Mouse (Mus musculus) spleen, postnatal 10 days (tissue): ENCODE results near the gene Fjx1.

Experiments used
- DNase-seq, 2 experiments: peaks; one replicate each; pipeline ENCODE4 v3.0.0; 2021 to 2022; ENCODE audit warnings: low spot score in 2 of 2

The Fjx1 gene

GRCm38 (mm10) chr2:102451671-102452549 is at the start of gene Fjx1:
Gene Fjx1, minus strand, starts transcription at chr2:102452499.
- DNase-seq = peak in 1 of 2 experiments; percentile 24

GRCm38 (mm10) chr2:102500001-102500689 is 47.8 kb upstream of the Fjx1 start:
- DNase-seq = no peak

DNA sequence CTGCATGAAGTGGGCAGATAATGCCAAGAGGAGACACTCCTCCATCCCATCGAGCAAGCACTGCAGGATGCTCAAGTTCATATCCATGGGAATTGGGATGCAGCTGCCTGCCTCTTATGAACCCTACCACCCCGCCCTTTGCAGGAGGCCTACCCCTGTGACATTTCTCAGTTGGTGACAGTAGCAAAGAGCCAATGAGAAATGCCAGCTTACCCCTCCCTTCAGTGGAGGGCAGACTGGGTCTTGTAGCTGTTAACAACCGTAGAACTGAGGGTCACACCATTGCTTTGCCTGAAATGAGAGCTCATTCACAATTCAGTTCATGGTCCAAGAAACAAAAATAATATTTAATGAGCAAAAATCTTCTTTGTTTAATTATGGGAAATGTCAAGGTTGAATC is 28.4 kb upstream of the Fjx1 start:
- no peak for DNase-seq

GRCm38 (mm10) chr2:102476101-102476500 is 23.8 kb upstream of the Fjx1 start:
- DNase-seq = no peak

DNA sequence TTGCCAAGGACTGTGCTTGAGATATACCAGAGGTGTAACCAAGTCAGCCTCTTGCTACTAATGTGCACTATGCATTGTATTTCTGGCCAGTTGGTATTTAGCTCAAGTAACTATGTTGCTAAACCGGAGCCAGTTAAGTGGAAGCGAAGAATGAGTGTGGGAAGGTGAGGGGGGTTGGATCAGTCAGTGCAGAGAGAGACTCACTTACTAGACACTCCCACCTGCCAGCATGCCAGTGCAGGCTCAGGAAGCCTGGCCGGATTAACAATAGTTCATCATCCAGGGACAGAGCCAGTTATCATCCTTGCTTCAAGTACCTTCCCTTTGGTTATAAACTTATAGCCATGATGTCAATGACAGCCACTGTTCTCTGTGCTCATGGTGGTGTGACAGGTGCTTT is 16.3 kb upstream of the Fjx1 start:
- no peak for DNase-seq

DNA sequence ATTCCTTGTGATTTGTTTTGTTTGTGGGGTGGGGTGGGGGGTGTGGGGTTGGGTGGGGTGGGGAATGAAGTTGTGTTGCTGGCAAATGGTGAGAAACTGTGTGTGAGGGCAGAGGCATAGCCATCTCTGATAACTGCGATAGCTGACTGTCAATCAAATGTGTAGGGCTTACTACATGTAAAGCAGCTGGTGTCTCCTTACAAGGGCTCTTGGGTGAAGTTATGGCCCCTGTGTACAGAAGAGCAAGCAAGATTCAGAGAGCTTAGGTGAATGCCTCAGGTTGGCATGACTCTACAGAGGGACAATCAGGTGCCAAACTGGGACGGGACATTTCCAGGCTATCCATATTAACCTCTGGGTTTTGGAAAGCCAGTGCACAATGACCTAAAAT is 12.0 kb upstream of the Fjx1 start:
- no peak for DNase-seq

DNA sequence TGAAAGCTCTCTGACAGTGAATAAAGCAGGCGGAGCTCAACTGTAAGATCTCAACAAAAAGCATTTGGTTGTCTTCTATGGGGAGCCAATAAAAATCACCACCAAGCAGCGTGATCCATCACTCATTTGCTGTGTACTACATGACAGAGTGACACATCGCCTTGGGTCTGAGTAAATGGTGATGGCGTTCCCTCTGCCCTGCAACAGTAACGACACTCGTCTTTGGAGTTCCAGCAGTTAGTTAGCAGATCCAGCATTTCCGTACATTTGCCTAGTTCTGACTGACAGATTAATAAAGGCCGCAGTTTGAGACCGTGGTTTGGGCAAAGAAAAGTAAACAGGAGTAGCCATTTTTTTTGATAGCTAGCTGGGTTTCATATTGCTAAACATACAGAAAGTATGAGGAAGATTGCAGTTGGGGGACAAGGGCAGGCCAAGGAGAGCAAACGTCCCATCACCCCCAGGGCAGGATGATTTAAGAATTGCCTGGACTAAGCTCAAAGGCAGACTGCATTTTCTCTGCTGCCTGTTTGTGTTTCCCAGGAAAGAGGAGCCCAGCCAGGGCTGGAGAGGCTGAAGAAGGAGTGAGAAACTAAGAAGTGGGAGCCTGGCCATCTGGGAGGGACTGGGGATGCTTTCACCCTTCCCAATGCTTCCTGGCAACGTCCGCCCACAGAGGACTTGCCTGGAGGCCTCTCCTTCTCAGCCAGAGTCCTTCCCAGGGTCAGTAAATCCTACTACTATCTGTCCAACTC is 11.5 kb upstream of the Fjx1 start:
- DNase-seq = no peak

- no peak for DNase-seq
Measured at GRCm38 (mm10) chr2:102461491-102461890, 9.2 kb upstream of the Fjx1 start.

GRCm38 (mm10) chr2:102455126-102455525 is 2.8 kb upstream of the Fjx1 start:
- no peak for DNase-seq

DNA sequence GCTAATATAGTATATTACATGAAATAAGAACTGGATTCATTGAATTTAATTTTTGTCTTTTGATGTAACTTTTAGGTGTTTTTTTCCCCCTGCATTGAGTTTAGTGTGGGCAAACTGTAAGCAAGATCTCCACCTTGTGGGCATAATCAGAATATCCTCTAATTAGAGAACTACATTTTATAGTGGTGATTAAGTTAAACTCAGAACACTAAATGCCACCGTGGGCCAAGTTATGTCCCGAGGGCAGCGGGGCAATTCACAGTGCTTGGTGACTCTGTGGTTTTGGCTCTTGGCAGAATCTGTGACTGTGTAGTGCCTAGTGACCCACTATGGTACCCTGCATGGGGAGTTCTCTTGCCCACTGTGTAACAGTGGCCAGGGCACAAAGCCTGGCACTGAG is 1.1 kb upstream of the Fjx1 start:
- no peak for DNase-seq

DNA sequence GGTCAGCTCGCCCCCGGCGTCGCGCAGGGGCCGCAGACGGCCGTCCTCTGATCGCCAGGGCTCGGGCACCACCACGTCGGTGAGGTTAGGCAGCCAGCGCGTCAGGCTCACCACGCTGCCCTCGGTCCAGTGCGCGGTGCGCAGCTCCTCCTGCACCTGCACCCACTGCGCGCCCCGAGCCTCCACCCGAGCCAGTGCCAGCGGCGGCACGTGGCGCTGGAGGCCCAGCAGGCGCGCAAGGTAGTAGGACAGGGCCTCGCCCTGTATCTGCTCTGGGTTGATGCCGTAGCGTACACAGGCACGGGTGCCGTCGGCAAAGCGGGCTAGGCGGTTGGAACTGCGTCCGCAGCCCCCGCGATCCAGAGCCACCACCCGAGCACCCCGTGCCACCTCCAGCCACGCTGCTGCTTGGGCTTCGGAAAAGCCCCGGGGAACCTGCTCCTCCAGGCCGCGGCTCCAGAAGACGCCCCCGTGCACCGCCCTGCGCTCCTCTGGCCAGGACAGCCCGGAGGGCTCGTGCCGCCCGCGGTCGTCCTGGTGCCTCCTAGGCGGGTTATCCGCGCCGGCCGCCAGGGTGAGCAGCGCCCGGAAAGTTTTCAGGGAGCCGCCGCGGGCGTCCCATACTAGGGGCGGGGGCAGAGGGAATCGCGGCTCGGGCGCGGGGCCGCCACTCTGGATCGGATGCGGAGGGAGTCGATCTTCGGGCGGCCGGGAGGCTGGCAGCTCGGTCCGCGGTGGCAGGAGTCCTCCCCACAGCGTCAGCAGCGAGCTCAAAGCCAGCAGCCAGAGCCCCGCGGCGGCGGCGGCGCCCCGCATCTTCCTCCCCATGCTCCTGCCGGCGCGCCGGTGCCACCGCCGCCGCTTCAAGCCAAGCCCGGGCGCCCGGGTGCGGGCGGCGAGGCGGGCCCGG is 1.3 kb downstream of the Fjx1 start:
- peak; percentile 15 to 30 for DNase-seq

- peak; percentile 11 to 35 for DNase-seq
Measured at GRCm38 (mm10) chr2:102450248-102450760, 2.0 kb downstream of the Fjx1 start.

DNA sequence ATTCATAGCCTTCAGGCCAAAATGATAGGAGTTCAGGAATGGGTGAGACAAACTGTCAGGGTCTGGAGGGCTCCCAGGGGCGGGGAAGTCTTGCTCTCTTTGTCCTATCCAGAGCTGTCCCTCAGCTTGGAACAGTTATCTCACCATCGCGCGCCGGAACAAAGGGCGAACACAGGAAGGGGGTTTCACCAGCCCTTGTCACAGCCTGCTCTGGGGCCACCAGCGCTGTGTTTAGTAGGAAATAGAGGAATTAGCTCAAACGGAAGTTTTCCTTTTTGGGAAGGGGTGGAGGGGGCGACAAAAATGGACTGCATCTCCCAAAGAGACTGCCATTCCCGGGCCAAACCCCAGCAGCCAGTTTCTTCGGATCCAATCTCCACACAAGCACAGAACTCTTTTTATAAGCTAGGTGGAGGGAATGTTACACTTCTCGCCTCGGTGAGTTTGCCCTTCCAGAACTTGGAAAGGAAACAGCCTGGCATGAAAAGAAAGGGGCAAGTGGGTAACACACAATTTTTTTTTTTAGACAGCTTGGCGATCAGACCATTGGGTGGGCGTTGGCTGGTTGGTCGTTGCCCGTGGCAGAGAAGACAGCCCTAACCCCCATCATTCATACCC is 2.6 kb downstream of the Fjx1 start:
- DNase-seq = peak in 1 of 2 experiments; percentile 13

GRCm38 (mm10) chr2:102449056-102449455 is 3.2 kb downstream of the Fjx1 start:
- no peak for DNase-seq

GRCm38 (mm10) chr2:102447831-102448230 is 4.5 kb downstream of the Fjx1 start:
- DNase-seq = no peak

GRCm38 (mm10) chr2:102446851-102447250 is 5.4 kb downstream of the Fjx1 start:
- DNase-seq = no peak

DNA sequence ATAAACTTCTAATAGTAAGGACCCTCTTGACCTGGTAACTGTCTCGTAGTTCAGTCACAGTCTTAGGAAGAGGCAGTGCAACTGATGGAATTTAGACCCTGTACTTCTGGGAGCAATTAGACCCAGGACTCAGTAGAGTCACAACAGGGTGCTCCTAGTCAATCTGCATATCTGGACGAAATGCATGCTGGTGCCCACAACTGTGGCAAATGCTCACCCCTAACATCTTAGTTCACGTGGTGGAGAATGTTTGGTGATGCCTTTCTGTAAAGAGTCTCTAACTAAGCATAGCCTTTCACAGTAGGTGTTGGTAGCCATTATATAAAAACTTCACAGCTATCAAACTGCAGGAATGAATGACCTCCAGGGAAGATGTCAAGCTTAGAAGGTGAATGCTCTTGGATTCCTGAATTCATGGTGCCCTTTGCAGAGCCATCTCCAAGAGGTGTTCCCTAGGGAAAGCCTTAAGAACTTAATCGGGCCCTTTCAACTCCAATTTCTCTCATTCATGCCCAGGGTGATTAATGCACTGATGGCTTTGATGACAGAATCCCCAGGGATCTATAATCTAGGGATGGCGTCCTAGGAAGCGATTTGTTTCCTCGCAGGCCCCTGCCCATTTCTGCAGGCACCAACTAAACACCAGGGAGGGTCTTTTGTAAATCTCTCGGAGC is 14.8 kb downstream of the Fjx1 start:
- no peak for DNase-seq

GRCm38 (mm10) chr2:102433879-102434278 is 18.4 kb downstream of the Fjx1 start:
- no peak for DNase-seq

- no peak for DNase-seq
Measured at GRCm38 (mm10) chr2:102431084-102431483, 21.2 kb downstream of the Fjx1 start.

GRCm38 (mm10) chr2:102427974-102428373 is 24.3 kb downstream of the Fjx1 start:
- DNase-seq = no peak
